In the genomic region with DNA sequence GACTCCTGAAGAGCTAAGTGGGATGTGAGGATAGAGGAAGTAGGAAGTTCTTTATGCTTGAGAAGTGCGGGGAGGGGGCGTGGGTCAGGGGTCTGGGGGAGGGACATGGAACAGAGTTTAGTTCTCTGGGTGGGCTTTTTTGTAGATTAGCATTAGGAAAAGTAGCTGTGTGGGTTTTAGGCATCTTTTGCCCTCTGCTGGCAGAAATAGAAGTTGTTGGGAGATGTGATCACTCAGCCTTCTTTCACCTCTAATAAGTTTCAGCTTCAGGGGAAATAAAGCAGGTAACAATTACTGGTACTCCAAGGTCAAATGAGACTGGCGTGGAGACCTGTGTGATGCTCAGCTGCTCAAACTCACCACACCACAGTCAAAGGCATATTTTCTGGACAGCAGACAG, we compare ENCODE assay signal across 16 mouse cellular contexts.
DNase-seq lines count a peak whose midpoint lies in the region; ATAC-seq and TF ChIP-seq lines count a peak whose summit lies in the region.
"Had no signal": no experiment of that assay in that cellular context is flagged by ENCODE, and none has a peak within 500 bp of the region (broad histone marks: within the 10 kb centered on the region; RNA-seq: fewer than 3 reads in every experiment).

No protein-coding gene starts in this region.

- H3K4me1 ChIP-seq in midbrain, embryonic 13.5 days (replicated peaks), result no peaks in the 10 kb centered on the region
- H3K4me1 ChIP-seq: limb, embryonic 15.5 days; lung, embryonic 15.5 days had no signal

- 0 out of 2 replicates have a peak, but pooled peaks have one; percentile 45 for ATAC-seq in midbrain, embryonic 13.5 days

- no peak overlapping the region for H3K4me2 ChIP-seq in midbrain, embryonic 13.5 days (replicated peaks)
- H3K4me2 ChIP-seq: hindbrain, embryonic 14.5 days; limb, embryonic 15.5 days; lung, embryonic 15.5 days had no signal

- no peaks in the 10 kb centered on the region for H3K9me3 ChIP-seq in midbrain, embryonic 13.5 days
- H3K9me3 ChIP-seq: G1E; heart, embryonic 10.5 days; limb, embryonic 15.5 days; lung, embryonic 15.5 days had no signal

- H3K36me3 ChIP-seq in midbrain, embryonic 13.5 days, result no peaks in the 10 kb centered on the region
- H3K36me3 ChIP-seq: G1E; heart, embryonic 10.5 days; limb, embryonic 15.5 days; lung, embryonic 15.5 days had no signal

- DNase-seq in embryo, embryonic 10 days (ENCODE audit: low spot score), result peak; percentile 36
- no peak for DNase-seq in embryo, embryonic 9.5 days (ENCODE audit: extremely low spot score)
- peak; percentile 8 for DNase-seq in kidney, postnatal 10 days
- no peak for DNase-seq in kidney, adult 8-10 months
- DNase-seq in brain, embryonic 14.5 days (ENCODE audit: low read depth), result peak; percentile 16
- DNase-seq in MN1 (ENCODE audit: low spot score), result no peak
- no peak for DNase-seq in thymus, postnatal 0 days (ENCODE audit: low spot score)
- DNase-seq: cerebellum, adult 9-10 months; kidney, adult 9 months; layer of hippocampus, postnatal 36 days had no signal

- H3K4me3 ChIP-seq in midbrain, embryonic 13.5 days (replicated peaks), result no peak overlapping the region
- H3K4me3 ChIP-seq: heart, embryonic 10.5 days; limb, embryonic 15.5 days; lung, embryonic 15.5 days had no signal

- WGBS in midbrain, embryonic 13.5 days, result 57% methylated on average over 3 of the region's 3 CpGs

- no peaks in the 10 kb centered on the region for H3K27me3 ChIP-seq in midbrain, embryonic 13.5 days
- H3K27me3 ChIP-seq: limb, embryonic 15.5 days; lung, embryonic 15.5 days had no signal

- TF ChIP-seq CTCF in brain, embryonic 14.5 days (IDR thresholded peaks at IDR 0.05; ENCODE audit: borderline replicate concordance, extremely low read depth, insufficient read depth, insufficient read length), result peak; percentile 5; the same call in 1 of the 2 replicates

- no peak for TF ChIP-seq POLR2A in brain, embryonic 14.5 days (IDR thresholded peaks at IDR 0.05; ENCODE audit: borderline replicate concordance, extremely low read depth, insufficient read depth, insufficient read length, poor library complexity, severe bottlenecking)

- no peak overlapping the region for H3K9ac ChIP-seq in midbrain, embryonic 13.5 days (replicated peaks)
- H3K9ac ChIP-seq: hindbrain, embryonic 14.5 days; limb, embryonic 15.5 days; lung, embryonic 15.5 days had no signal

- H3K27ac ChIP-seq in midbrain, embryonic 13.5 days, result no peak overlapping the region
- H3K27ac ChIP-seq: heart, embryonic 10.5 days; hindbrain, embryonic 14.5 days; limb, embryonic 15.5 days; lung, embryonic 15.5 days had no signal

Comparison
In these comparisons a context has a peak if more than half of its experiments do, and no peak if none do; other contexts are left out.
1. DNase-seq: peak in embryo, embryonic 10 days (single experiment), kidney, postnatal 10 days (single experiment) and brain, embryonic 14.5 days (single experiment); none in embryo, embryonic 9.5 days (single experiment), kidney, adult 8-10 months (0 of 2), MN1 (single experiment) and thymus, postnatal 0 days (single experiment).